Mouse (Mus musculus) MEL (cell line): Measurements from ENCODE around the gene Uqcc1. TPM values are rescaled to one million over a fixed set of nuclear protein-coding genes. Genes with fewer than 3 reads are reported as not detected.

Experiments
- DNase-seq: peaks from one replicate; pipeline ENCODE4 v3.0.0; 2011; ENCODE audit warnings: low read depth, low spot score
- H3K27ac ChIP-seq: 2 replicates; pipeline ENCODE4 v1.5.1; 2012; ENCODE audit warnings: low read depth, mild to moderate bottlenecking, control low read depth, low read length, moderate library complexity; ENCODE audit not compliant: control insufficient read depth
- H3K27me3 ChIP-seq, 2 experiments: fragments of 150-350 bp in 1 of 2; sonication (generic) in 1 of 2; 2 replicates each; pipeline ENCODE4 v1.6.1; 2012; ENCODE audit warnings: low read length in 2 of 2, mild to moderate bottlenecking in 2 of 2, improper control_type of control experiment in 1 of 2, moderate library complexity in 1 of 2; ENCODE audit not compliant: insufficient read depth in 2 of 2, control insufficient read depth in 1 of 2
- H3K36me3 ChIP-seq, 2 experiments: 2 replicates each; pipeline ENCODE4 v1.6.1; 2012 to 2014; ENCODE audit warnings: low read length in 2 of 2, improper control_type of control experiment in 1 of 2, inconsistent platforms in 1 of 2, mild to moderate bottlenecking in 1 of 2; ENCODE audit not compliant: insufficient read depth in 2 of 2, control insufficient read depth in 1 of 2
- H3K4me1 ChIP-seq, 2 experiments: fragments of 150-350 bp in 1 of 2; sonication (generic) in 1 of 2; 2 replicates each; pipeline ENCODE4 v1.6.1; 2012; ENCODE audit warnings: low read length in 2 of 2, improper control_type of control experiment in 1 of 2, mild to moderate bottlenecking in 1 of 2; ENCODE audit not compliant: insufficient read depth in 2 of 2, control insufficient read depth in 1 of 2
- H3K4me3 ChIP-seq, 2 experiments: fragments of 150-350 bp in 1 of 2; sonication (generic) in 1 of 2; 2 replicates each; pipeline ENCODE4 v1.5.1; 2012; ENCODE audit warnings: low read depth in 2 of 2, low read length in 2 of 2, mild to moderate bottlenecking in 2 of 2, moderate library complexity in 2 of 2, control low read depth in 1 of 2, improper control_type of control experiment in 1 of 2; ENCODE audit not compliant: control insufficient read depth in 1 of 2, insufficient read depth in 1 of 2
- H3K79me2 ChIP-seq: 2 replicates; pipeline ENCODE4 v1.6.1; 2012; ENCODE audit warnings: mild to moderate bottlenecking, low read length, moderate library complexity; ENCODE audit not compliant: control insufficient read depth, poor library complexity, insufficient read depth
- H3K9ac ChIP-seq: 2 replicates; pipeline ENCODE4 v1.6.1; 2012; ENCODE audit warnings: low read depth, mild to moderate bottlenecking, control low read depth, low read length, moderate library complexity; ENCODE audit not compliant: control insufficient read depth, poor library complexity, severe bottlenecking
- H3K9me3 ChIP-seq: fragments of 150-350 bp; sonication (generic); replicated peaks from 2 replicates; pipeline ENCODE4 v1.6.1; 2012; ENCODE audit warnings: mild to moderate bottlenecking, low read length, improper control_type of control experiment, moderate library complexity; ENCODE audit not compliant: insufficient read depth
- CHD1 ChIP-seq: IDR thresholded peaks from 2 replicates; pipeline ENCODE4 v1.6.1; 2012; ENCODE audit warnings: low read depth, mild to moderate bottlenecking, inconsistent platforms, low read length, improper control_type of control experiment
- CHD2 ChIP-seq: IDR thresholded peaks from 2 replicates; pipeline ENCODE4 v1.6.1; 2011; ENCODE audit warnings: low read length, improper control_type of control experiment
- CTCF ChIP-seq, 3 experiments: IDR thresholded peaks in 2 of 3; conservative IDR thresholded peaks in 1 of 3; 2 replicates each; pipeline ENCODE4 v1.5.1; 2011 to 2012; ENCODE audit warnings: low read length in 3 of 3, low read depth in 2 of 3, mild to moderate bottlenecking in 2 of 3, improper control_type of control experiment in 1 of 3, inconsistent platforms in 1 of 3, mixed read lengths in 1 of 3, moderate library complexity in 1 of 3; ENCODE audit not compliant: control insufficient read depth in 1 of 3, insufficient read depth in 1 of 3, poor library complexity in 1 of 3, severe bottlenecking in 1 of 3
- ETS1 ChIP-seq: IDR thresholded peaks from 2 replicates; pipeline ENCODE4 v1.6.1; 2012; ENCODE audit warnings: low read depth, mild to moderate bottlenecking, inconsistent platforms, low read length, improper control_type of control experiment, moderate library complexity
- JUND ChIP-seq: IDR thresholded peaks from 2 replicates; pipeline ENCODE4 v1.6.1; 2011; ENCODE audit warnings: low read depth, mild to moderate bottlenecking, improper control_type of control experiment, low read length
- KAT2A ChIP-seq: conservative IDR thresholded peaks from 2 replicates; pipeline ENCODE4 v1.6.1; 2012; ENCODE audit warnings: low read depth, low read length, improper control_type of control experiment, inconsistent platforms
- MAZ ChIP-seq: IDR thresholded peaks from 2 replicates; pipeline ENCODE4 v1.6.1; 2012; ENCODE audit warnings: low read depth, mild to moderate bottlenecking, inconsistent platforms, low read length, improper control_type of control experiment
- MEF2A ChIP-seq: IDR thresholded peaks from 2 replicates; pipeline ENCODE4 v1.6.1; 2014; ENCODE audit warnings: low read depth, mild to moderate bottlenecking, inconsistent platforms, low read length, improper control_type of control experiment; ENCODE audit not compliant: poor library complexity, insufficient replicate concordance, severe bottlenecking; ENCODE audit errors: extremely low read depth
- MXI1 ChIP-seq: IDR thresholded peaks from 2 replicates; pipeline ENCODE4 v1.6.1; 2011; ENCODE audit warnings: mild to moderate bottlenecking, low read depth, low read length, improper control_type of control experiment
- MYB ChIP-seq: IDR thresholded peaks from 2 replicates; pipeline ENCODE4 v1.6.1; 2011; ENCODE audit warnings: mild to moderate bottlenecking, low read depth, low read length, improper control_type of control experiment
- RAD21 ChIP-seq: IDR thresholded peaks from 2 replicates; pipeline ENCODE4 v1.6.1; 2011; ENCODE audit warnings: mild to moderate bottlenecking, low read depth, low read length, improper control_type of control experiment
- RCOR1 ChIP-seq: IDR thresholded peaks from 2 replicates; pipeline ENCODE4 v1.6.1; 2012; ENCODE audit warnings: low read depth, mild to moderate bottlenecking, inconsistent platforms, low read length, improper control_type of control experiment
- SIN3A ChIP-seq: IDR thresholded peaks from 2 replicates; pipeline ENCODE4 v1.6.1; 2012; ENCODE audit warnings: low read length, improper control_type of control experiment, inconsistent platforms
- SMC3 ChIP-seq: IDR thresholded peaks from 2 replicates; pipeline ENCODE4 v1.6.1; 2011; ENCODE audit warnings: low read depth, low read length, improper control_type of control experiment
- TCF12 ChIP-seq: IDR thresholded peaks from 2 replicates; pipeline ENCODE4 v1.6.1; 2014; ENCODE audit warnings: low read depth, mild to moderate bottlenecking, inconsistent platforms, low read length, improper control_type of control experiment, moderate library complexity
- UBTF ChIP-seq: IDR thresholded peaks from 2 replicates; pipeline ENCODE4 v1.6.1; 2012; ENCODE audit warnings: low read depth, mild to moderate bottlenecking, inconsistent platforms, low read length, improper control_type of control experiment, moderate library complexity, borderline replicate concordance; ENCODE audit not compliant: insufficient read depth
- ZC3H11A ChIP-seq: IDR thresholded peaks from 2 replicates; pipeline ENCODE4 v1.6.1; 2012; ENCODE audit warnings: low read depth, mild to moderate bottlenecking, inconsistent platforms, low read length, improper control_type of control experiment
- ZMIZ1 ChIP-seq: IDR thresholded peaks from 2 replicates; pipeline ENCODE4 v1.6.1; 2012; ENCODE audit warnings: low read depth, mild to moderate bottlenecking, inconsistent platforms, low read length, improper control_type of control experiment, moderate library complexity
- polyA plus RNA-seq, 2 experiments: library from polyadenylated mRNA; stranded (reverse) in 1 of 2; unstranded in 1 of 2; fragments of >175 nt in 1 of 2; fragments of >200 nt in 1 of 2; gene quantifications; 2 replicates each; pipeline versions ENCODE4 v1.2.1 to v1.2.4; 2012; ENCODE audit warnings: low replicate concordance in 2 of 2, low read depth in 1 of 2; ENCODE audit not compliant: insufficient read length in 2 of 2, insufficient read depth in 1 of 2, missing spikeins in 1 of 2
- total RNA-seq: library from RNA; depleted of rRNA; stranded (reverse); fragments of 300-350 nt; gene quantifications from 2 replicates; pipeline ENCODE4 v1.2.3, GENCODE M21; 2012

Uqcc1 gene
- total and polyA plus RNA-seq, 3 experiments: 61.0 to 83.1 TPM; not detected in 1

DNA sequence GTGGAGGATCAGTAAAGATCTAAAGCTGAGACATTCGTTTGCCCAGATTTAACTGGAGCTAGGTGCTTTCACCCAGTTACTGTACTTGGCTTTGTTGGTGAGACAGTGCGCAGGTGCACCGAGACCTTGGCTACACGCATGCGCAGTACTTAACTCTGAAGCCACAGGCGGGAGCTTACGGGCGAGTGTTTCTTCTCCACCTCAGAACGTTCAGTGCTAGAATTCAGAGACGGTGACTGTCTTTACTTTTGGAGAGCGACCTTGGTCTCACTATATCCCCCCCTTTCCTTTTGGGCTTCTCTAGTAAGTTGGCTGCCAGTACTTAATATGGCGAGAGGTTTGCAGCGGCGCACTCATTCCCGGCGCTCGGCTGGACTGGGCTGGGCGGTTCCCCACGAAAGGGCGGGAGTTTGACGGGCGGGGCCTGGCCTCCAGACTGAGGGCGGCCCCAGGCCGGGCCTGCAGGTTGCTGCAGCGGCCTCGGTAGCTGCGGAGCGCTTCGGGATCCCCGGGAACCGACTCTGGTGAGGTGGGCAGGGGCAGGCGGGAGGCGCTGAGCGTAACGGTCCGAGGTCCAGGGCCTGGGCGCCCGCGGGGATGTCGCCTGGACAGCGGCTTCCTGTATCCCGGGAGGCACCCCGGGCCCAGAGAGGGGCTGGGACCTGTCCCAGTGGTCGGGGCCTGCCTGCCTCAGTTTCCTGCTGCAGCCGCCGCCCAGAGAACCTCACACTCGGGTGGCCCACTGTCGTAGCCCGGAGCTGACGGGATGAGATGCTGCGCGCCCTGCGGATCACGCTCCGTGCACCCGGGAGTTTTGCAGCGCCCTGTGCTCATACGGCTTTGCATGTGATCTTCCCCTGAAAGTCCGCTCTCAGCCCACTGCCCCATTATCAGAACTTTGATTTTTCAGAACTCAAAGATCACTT is 26.3 kb upstream of the Uqcc1 start, which contains the start of gene Cep250 (continued):
- TF ChIP-seq JUND: no peak
- no peak for TF ChIP-seq MEF2A
- no peak for TF ChIP-seq RAD21

DNA sequence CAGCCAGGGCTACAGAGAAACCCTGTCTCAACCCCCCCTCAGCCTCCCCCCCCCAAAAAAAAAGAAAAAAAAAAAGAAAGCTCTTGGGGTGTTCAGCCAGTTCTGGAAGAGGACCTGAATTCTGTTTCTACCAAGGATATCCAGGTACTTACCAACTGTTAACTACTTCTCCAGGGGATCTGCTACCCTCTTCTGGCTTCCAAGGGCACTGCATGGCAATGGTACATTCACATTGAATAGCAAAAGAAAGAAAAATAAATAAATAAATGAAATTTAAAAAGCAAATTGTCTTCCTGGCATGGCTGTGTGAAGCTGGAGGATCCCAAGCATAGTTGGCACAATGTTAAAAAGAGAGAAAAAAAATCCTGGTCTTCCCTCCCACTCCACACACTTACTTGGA is 21.9 kb upstream of the Uqcc1 start:
- H3K27me3 ChIP-seq: no peaks in the 10 kb centered on the region
- H3K27ac ChIP-seq: no peak overlapping the region
- no peak overlapping the region for H3K4me3 ChIP-seq
- DNase-seq: peak; percentile 75
- H3K36me3 ChIP-seq: peaks cover 0 to 12% of the 10 kb centered on the region in 2 experiments; a peak in 2 of 4 replicates
- peaks cover 2 to 11% of the 10 kb centered on the region in 2 experiments for H3K4me1 ChIP-seq
- TF ChIP-seq MAZ (no peak), ZMIZ1 (no peak), RAD21 (peak; percentile 80), UBTF (no peak), SIN3A (0 out of 2 replicates have a peak, but pooled peaks have one; percentile 40), ETS1 (no peak), SMC3 (peak; percentile 78), MYB (no peak), CHD1 (no peak), RCOR1 (no peak), CHD2 (no peak), CTCF (IDR thresholded peaks at IDR 0.05 in 2 of 3, conservative IDR thresholded peaks at IDR 0.05 in 1 of 3; ENCODE audit: control insufficient read depth in 1 of 3, insufficient read depth in 1 of 3, low read depth in 2 of 3, low read length in 3 of 3, poor library complexity in 1 of 3, severe bottlenecking in 1 of 3) (peak; percentile 59 to 75 (median 72)), TCF12 (no peak), ZC3H11A (peak; percentile 71), MXI1 (no peak), KAT2A (no peak)
- peaks cover 7% of the 10 kb centered on the region for H3K79me2 ChIP-seq
- H3K9ac ChIP-seq: no peak overlapping the region
- H3K9me3 ChIP-seq: no peaks in the 10 kb centered on the region
